Mouse (Mus musculus) heart, adult 2 months (tissue): ENCODE results near the gene Tmem203.

ENCODE experiments used
- CTCF ChIP-seq: fragments of 200-600 bp; IDR thresholded peaks from 2 replicates; pipeline ENCODE4 v1.8.1; 2022; ENCODE audit warnings: antibody characterized with exemption, mild to moderate bottlenecking, moderate library complexity
- EP300 ChIP-seq: fragments of 200-500 bp; IDR thresholded peaks from 2 replicates; pipeline ENCODE4 v1.6.1; 2011; ENCODE audit warnings: low read depth, low read length, control low read depth; ENCODE audit not compliant: insufficient read depth
- POLR2A ChIP-seq: fragments of 200-500 bp; IDR thresholded peaks from 2 replicates; pipeline ENCODE4 v1.6.1; 2011; ENCODE audit warnings: mild to moderate bottlenecking, low read depth, low read length, control low read depth; ENCODE audit not compliant: insufficient read depth

- TF ChIP-seq CTCF = no peak
- TF ChIP-seq EP300 = no peak
- TF ChIP-seq POLR2A = no peak
These were observed 17.1 kb upstream of the Tmem203 start for GRCm38 (mm10) chr2:25238106-25238505.
